Mouse (Mus musculus): ENCODE measurements at regions not wholly inside any gene's neighbourhood (a gene's known extent, or its start where the extent isn't known, plus 50 kb on each side); places are given as distances from the start of the nearest gene placed in this dataset.
"Not testable (repeated sequence)": the region's sequence is repeated elsewhere in the genome, so short reads cannot be mapped to it uniquely, and the experiment has no call there.

DNA sequence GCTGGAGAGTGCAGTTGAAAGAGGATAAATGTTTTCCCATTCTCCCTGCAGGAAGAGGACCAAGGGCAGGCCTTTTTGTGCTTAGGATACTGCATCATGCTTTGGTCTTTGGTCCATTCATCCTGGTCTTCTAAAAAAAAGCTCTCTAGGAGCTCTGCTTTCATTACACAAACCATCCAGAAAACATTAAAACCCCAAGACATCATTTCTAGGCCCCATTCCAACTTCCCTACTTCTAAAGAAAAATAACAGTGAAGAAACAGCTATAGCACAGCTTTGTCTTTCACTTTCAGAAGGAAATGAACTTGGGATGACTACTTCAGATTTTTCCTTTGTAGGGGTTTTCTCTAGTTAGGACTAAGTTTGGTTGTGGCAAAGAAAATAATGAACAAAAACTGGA lies 185.1 kb upstream of the Tmc3 start:
- DNase-seq (ENCODE audit: low read depth), result no peak

DNA sequence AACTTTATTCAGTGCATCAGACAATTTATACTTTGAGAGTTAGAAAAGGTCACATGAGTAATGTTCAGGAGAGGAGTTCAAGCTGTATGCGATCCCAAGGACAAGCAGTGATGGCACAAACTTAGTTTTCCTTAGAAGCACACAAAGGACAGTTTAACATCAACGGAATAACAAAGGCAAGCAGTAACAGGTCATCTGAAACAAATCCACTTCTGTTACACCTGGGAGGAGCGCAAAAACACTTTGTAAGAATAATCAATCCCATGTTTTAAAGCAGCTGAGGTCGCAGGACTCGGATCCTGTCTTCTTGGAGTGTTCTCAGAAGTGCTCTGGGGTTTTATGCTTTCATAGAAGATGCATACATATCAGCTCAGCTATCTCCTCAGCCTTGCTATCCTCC lies 183.7 kb upstream of the Tmc3 start:
- DNase-seq (ENCODE audit: low read depth), result no peak

DNA sequence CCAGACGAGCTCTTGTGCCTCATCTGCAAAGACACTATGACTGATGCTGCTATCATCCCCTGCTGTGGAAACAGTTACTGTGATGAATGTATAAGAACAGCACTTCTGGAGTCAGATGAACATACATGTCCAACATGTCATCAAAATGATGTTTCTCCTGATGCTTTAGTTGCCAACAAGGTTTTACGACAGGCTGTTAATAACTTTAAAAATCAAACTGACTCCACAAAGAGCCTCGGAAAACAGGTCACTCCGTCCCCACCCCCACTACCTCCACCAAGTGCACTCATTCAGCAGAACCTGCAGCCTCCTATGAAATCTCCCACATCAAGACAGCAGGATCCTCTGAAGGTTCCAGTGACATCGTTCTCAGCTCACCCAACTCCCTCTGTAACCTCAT lies 172.0 kb upstream of the Tmc3 start:
- not testable (repeated sequence) for DNase-seq (ENCODE audit: low read depth)

DNA sequence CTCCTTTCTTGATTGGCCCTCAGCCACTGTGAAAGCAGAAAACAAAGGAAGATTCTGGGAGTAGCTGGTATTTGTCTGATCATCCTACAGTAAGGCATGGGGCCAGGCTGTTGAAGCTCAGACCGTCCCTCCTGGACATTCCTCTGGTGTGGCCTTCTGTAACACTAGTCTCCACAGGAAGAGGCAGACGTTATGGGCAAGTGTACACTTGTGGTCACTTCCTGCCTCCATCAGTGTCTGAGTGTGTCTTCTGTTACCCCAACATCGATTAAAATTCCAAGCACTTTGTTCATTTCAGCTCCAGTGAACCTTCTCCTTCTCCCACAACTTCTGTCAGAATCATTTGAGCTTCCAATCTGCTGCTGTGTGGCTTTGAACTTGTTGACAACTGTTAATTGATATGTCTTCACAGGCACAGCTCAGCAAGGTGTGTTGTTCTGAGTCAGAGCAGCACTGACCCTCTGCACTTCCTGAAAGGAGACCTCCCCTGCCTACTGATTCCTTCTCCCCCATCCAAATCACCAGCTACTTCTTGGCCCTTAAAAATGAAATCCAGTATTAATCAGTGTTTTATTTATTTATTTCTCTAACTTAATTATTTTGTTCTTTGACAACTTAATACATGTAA lies 154.7 kb upstream of the Tmc3 start:
- DNase-seq (ENCODE audit: low read depth), result no peak

DNA sequence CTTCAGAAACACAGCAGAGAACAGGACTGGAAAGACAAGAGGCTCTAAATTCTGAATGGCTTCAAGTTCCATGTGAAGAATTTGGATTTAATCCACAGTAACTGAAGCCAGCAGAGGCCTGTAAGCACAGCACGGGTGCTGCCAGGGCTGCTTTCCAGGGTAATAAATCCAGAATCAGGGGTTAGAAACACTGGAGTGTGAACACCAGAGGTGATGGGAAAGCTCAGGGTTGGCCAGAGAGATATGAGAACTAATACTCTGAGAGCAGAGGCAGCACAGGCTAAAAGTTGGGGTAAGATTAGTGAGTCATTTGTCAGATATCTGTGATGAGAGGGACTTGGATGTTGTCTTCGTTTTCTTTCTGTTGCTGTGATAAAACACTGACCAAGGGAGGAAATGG lies 153.6 kb upstream of the Tmc3 start:
- no peak for DNase-seq (ENCODE audit: low read depth)

DNA sequence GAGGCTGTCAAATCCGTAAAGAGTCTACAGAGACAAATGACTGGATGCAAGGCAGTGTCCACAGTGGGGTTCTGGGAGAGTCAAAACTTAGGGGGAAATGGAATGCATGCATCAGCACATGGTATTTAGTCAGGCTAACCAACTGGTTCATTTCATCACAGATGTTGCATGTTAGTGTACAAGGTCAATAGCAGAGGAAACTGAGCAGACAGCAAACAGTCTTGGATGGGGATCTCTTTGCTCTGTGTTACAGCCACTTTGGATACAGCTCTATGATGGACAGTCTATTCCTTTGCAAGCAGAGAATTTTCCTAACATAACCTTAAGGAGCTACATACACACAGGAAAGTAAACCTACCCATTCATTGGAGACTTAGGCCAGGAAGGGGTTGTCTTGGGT lies 151.9 kb upstream of the Tmc3 start:
- DNase-seq (ENCODE audit: low read depth), result no peak

DNA sequence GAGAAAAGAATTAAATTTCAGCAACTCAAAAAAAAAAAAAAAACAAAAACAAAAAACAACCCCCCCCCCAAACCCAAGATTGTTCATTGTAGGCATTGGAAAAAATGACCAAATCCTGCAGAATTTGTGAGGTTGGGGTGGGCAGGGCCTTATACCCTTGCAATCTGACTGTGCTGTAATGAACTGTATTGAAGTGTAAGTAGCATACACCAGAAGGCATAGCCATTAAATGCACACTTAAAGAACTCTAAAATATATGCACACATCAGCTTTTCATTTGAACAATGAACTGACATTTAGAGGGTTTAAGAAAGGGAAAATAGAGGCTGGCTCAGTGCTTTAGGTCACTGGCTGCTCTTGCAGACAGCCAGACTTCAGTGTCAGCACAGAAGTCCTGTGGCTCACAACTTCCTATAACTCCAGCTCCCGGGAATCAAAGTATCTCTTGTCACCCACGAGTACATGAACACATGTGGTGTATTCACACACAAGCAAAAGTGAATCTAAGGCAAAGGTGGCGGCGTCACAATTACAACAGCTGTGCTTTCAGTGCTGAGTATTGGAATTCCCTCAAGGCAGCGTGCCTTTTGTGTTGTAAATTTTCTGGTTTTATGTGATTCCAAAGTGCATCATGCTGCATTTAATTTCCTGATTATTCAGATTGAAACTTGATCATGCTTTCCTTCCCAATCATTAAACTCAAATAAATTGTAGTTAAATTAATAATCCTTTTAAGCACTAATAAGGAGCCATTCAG lies 150.6 kb upstream of the Tmc3 start:
- no peak for DNase-seq (ENCODE audit: low read depth)

DNA sequence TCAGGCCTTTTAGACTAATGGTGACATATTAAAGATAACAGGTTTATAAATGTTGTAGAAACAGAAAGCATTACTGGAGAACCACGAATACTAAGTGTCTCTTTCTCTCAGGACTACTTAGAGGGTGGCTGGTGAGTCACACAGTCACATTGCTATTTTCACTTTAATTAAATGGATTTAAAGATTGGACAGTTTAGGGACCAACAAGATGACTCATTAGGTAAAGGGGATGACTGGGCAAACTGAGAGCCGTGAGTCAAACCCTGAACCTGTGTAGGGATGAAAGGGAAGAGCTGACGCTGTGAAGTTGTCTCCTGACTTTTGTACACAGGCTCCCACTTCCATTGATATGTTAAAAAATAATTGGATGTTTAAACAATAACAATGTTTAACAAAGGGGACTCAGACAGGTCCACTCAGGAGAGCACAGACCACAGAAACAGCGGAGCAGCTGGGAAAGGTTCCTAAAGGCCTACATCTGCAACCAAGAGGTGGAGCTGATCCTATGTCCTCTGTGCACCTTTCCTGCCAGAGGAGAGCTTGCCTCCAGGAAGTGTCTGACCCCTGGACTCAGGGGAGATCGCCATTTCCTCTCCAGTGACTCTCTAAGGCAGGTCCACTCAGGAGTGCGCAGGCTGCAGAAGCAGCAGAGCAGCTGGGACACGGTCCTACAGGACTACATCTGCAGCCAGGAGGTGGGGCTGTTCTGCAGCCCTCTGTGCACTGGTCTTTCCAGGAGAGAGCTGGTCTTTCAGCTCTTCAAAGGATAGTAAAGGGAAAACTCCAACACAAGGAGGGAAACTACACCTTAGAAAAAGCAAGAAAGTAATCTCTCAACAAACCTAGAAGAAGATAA lies 146.0 kb upstream of the Tmc3 start:
- no peak for DNase-seq (ENCODE audit: low read depth)

DNA sequence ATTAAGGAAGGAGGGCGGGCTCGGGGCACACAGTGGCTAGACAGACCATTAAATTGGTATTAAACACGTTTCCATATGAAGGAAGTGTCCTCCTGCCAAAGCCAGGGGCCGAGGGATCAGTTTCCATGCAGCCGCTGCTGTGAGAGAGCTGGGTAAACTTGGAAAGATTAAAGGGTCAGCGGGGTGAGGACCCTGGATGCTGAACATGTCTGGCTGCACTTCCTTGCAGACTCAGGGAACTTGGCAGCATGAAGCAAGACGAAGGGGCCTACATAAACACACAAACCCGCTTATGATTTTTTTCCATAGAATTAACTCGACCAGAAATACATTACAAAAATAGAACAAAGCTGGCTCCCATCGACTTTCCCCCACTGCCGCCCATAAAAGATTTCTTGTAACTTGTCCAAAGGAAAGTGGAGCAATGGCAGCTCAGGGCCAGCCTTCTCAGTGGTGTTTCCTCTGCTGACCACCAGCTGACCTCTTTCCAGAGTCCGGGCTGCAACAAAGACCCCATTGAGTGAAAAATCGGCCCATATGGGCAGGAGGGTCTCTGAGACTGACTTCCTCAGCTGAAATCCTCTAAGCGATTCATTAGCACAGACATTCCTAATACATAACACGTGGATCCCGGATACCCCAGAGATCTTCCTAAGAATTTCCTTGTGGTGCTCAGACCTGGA lies 141.0 kb upstream of the Tmc3 start:
- no peak for DNase-seq (ENCODE audit: low read depth)

DNA sequence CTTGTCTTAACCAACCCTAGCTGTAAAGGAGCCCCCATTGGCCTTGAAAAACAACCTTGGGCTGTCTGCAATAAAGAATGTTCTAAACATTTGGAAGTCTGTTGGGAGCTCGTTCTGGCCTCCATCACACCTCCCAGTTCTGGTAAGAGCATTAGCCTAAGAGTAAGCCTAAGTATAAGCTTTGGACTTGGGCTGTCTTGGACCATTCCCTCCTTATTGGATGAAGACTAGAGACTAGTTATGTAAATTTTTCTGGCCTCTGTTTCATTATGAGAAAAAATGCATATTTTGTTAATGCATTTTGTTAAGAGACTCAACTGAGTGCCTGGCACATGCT lies 140.5 kb upstream of the Tmc3 start:
- no peak for DNase-seq (ENCODE audit: low read depth)

DNA sequence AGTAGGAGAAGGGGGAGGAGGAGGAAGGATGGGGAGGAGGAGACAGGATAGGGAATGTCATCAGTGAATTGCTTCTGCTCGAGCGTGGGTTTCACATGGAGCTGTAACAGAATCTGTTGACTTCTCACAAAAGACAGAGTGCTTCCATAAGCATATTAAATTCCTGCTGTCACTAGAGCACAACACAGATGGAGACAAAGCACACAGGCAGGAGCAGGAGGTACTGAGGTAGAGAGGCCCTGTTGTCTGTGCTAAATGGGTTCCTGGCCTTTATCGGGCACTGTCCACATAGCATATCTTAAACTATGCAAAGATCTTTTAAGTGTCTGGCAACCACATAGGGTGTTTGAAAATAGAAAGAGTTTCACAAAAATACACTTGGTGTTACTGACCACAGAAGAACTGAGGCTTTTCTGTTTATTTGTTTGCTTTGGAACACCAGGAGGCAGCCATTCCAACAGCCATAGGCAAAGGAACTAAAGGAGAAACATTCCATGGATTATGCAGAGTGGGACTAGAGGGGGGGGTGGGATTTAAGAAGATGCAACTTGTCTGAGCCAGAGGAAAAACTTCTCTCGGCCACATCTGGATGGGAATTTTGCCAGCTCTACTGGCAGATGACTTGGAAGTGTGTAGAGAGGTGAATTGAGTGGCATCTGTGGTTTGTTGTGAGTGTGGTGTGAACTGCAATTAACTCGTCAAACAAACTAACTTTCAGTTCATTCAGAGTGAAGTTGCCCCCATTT lies 139.4 kb upstream of the Tmc3 start:
- DNase-seq (ENCODE audit: low read depth), result no peak

DNA sequence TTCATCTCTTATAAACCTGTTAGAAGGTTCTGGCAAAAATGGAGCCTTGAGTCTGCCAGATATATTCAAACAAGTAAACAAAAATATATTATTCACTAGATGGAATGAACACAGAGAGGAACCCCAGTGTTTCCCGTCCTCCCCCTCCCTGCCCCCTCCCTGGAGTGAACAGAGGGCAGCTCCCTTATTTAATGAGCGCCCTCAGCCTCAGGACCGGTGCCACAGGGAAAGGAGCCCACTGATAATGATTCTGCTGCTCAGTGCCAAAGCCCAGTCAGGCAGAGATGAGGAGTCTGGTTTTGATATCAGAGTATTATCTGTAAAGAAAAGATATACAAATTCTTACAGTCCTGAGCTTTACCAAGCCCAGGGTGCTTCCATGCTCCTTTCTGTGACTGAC lies 134.4 kb upstream of the Tmc3 start:
- DNase-seq (ENCODE audit: low read depth), result no peak

DNA sequence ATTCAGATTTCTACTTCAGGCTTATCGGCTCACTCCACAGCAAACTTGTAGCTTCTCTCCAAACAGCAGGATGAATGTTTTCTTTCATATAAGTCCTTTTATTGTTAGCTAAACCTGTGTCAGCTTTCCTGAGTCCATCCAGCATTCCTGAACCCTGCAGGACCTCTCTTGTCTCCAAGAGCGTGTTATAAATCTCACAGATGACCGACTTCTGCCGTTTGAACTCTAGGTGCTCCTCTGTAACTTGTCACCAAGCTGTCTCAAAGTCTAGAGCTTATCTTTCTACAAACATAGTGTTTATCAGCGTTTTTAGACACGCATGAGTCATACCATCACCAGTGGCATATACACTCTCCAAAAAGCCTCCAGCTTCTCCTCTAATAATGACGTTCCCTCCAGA lies 132.4 kb upstream of the Tmc3 start:
- DNase-seq (ENCODE audit: low read depth), result no peak

DNA sequence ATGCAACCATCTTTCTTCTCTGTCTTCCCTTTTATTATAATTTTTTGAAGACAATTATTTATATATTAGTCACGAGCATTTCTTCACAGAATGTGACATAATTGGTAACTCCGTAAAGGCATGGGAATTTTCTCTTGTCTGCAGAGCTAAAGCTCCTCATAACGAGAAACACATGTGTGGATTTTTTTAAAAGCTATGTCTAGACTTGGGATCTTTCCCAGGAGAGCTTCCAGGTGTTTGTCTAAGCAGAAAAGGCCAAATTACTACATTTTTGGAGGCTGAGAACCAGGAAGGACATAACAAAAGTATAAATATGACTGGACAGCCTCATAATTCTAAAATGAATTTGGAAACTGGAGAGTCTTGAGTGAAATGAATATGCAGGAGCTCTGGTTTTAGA lies 125.2 kb upstream of the Tmc3 start:
- DNase-seq (ENCODE audit: low read depth), result no peak

DNA sequence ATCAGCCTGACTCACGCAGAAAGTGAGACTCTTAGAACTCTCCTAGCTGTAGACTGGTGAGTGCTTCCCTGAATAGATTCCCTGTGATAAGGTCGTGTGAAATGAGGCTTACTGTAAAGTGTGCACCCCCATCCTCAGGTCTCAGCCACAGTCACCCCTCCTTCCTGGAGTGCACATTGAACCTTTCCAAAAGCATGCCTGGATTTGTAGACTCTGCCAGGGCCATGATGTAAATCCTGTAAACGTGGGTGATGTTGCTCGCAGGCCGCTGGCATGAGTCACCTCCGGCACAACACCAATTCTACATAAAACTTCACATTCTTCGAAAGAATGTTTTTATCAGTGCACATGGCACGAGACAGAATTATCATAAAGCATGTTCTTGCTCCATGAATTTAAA lies 117.7 kb upstream of the Tmc3 start:
- no peak for DNase-seq (ENCODE audit: low read depth)

DNA sequence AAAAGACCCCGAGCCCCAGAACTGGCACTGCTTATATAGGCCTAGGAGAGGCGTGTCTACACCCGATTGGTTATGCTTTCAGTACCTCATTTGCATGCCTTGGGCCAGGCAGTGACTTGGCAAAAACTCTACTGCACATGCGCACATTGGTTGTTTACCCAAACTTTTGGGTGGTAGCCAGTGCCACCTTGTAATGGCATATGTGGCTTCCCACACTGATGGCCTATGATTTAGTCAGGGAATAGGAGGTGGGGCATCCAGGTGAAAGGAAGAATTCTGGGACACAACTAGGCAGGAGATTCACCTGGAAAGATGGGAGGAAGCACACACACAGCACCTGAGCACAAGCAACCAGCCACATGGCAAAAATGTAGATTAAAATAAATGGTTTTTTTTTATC lies 114.9 kb upstream of the Tmc3 start:
- not testable (repeated sequence) for DNase-seq (ENCODE audit: low read depth)

DNA sequence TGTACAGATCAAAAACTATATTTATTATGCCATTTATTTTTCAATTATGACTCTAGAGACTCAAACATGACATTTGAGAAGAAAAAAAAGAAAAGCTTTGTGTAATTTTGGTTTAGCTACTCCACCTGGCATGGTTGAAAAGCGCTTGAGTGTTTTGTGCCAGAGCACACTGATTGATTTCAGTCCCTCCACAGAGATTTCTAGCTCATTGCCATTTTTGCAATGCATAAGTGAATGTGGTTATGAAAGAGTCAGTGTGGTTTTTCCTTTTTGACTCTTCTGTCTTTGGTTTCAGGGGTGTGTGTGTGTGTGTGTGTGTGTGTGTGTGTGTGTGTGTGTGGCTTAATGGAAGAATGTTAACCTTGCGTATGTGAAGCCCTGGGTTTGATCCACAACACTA lies 113.6 kb upstream of the Tmc3 start:
- DNase-seq (ENCODE audit: low read depth), result no peak

DNA sequence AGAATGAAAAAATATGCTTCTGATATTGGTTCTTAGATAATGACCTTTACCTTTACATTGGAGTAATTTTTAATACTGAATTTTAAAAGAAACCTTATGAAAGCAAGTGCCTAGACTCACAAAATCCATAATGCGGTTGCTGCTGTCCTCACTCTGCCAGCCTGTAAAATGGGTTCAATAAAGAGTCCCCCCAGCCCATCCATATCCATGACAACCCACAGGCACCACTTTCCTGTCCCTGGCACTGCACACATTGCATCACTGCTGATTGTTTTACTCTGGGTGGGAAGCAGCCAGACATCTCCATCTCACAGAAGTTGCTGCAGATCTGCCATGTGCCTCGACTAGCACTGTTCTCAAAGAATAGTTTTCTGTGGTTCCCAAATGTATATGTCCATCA lies 110.3 kb upstream of the Tmc3 start:
- DNase-seq (ENCODE audit: low read depth), result no peak

DNA sequence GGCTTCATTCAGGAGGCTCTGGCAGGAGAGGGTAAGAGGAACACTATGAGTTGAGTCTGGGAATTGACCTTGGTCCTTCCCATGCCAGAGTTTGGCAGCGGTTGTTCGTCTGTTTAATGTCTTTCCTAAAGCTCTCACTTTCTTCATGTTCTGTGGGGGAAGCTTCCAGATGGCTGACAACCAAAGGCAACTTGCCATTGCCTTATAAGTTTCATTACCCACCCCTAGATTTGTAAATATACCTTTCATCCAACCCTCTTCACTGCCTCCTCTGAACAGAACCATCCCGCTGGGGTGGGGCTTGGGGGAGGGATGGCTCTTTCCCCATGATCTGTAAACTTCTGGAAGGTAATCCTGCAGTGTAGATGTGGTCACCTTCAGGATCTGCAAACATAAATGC lies 109.7 kb upstream of the Tmc3 start:
- DNase-seq (ENCODE audit: low read depth), result no peak

DNA sequence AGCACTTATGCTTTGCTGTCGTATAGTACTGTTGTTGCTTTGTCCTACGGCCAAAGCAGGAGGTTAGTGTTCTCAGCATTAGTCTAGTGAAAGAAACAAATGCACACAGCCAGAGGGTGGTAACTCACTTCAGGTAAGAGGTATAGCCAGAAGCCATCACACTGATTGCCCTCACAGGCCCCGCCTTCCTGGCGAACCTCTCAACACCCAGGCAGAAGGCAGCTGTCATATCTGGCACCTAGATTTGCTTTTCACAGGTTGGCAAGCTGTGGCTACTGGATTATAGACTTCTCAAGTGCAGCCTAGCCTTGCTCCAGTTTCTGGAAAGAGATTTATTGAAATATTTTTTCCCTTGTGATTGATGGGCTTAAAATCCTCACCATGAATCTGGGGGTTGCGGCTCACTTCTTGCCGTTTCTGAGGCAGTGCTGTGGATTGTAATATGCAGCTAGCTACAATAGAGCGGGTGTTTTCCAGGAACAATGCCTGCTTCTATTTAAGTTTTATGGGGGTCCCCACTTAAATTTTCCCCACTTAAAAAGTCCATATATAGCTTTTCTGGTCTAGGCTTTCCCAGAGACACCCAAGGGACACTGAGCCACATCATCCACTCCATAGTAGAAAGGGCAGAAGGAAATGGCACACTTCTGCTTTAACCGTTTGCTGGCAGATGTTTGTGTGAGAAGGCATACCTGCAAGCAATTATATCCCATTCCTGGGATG lies 109.1 kb upstream of the Tmc3 start:
- DNase-seq (ENCODE audit: low read depth), result no peak

DNA sequence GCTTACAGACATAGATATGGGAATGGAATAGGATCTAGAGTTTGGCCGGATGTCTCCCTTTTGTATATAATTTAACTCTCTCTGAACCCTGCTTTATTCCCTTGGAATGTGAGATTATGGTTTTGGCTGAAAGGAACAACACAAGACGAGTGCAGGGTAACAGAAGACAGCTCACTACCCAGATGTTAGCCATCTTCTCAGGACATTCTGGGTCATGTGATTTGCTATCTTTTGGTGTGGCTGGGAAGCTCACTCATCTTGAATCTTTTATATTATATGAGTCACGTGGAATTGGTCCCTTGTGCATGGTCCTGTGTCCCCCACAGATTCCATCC lies 108.6 kb upstream of the Tmc3 start:
- no peak for DNase-seq (ENCODE audit: low read depth)

DNA sequence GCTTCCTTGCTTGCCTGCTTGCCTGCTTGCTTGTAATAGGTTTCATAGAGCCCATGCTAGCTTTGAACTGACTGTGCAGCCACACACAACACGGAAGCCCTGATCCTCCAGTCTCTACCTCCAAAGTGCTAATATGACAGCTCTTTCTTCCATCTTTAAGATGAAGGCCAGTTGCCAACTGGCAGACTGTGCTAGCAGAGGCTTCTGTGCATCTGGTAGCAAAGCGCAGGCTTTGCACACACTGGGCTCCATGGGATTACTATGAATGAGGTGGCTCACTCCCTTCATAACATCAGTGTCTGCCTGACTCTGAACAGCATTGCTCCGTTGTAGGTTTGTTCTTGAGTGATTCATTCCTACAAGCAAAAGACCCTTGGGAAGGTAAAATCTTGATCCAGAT lies 107.9 kb upstream of the Tmc3 start:
- DNase-seq (ENCODE audit: low read depth), result no peak

Measured in c-Kit-positive CD71-positive TER-119-negative erythroid progenitor cells, embryonic 14.5 days (primary cell).